Mouse (Mus musculus): ENCODE results near the gene Oser1.
"Not testable (repeated sequence)": the region's sequence is repeated elsewhere in the genome, so short reads cannot be mapped to it uniquely, and the experiment has no call there.

Oser1 gene

GRCm38 (mm10) chr2:163444017-163444416, 19.5 kb upstream of the Oser1 start:
- no peak for DNase-seq (ENCODE audit: extremely low spot score, low read depth, low spot score)

GRCm38 (mm10) chr2:163443543-163443942, 19.0 kb upstream of the Oser1 start:
- DNase-seq (ENCODE audit: extremely low spot score, low read depth, low spot score), result no peak

- no peak for DNase-seq (ENCODE audit: extremely low spot score, low read depth, low spot score)
Observed at GRCm38 (mm10) chr2:163439488-163439887, 15.0 kb upstream of the Oser1 start.

DNA sequence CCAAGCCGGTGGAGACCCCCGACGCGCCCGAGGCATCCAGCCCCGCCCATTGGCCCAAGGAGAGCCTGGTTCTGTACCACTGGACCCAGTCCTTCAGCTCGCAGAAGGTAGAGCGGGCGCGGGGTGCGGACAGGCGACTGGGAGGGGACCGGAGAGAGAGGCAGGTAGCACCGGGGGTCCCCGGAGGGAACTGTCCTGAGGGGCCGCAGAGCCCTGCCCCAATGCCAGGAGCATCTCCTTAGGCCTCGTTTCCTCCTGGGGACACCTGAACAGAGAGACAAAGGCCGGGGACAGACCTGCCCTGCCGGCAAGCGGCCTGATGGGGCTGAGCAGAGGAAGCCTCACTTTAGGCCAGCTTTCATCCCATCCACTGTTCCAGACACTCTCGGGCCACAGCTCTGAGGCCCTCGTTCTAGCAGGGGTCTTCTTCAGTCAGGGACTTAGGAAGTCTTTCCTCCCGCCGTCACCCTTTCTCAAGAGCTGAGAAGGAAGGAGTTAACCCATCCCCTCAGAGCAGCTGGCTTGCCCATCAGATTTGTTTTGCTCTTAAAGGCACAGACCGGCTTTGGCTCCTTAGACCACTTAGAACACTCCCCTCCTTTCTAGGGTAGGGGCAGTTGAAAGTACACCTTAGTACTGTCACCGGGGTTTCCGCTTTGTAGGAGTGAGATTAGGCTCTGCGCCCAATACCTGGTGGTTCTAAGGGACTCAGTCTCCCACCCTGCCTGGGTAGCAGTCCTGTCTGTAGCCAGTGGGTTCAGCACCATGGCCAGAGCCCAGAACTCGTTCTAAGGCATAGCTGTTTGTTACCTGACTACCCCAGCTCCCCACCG, 14.3 kb upstream of the Oser1 start:
- peak; percentile 35 for DNase-seq (ENCODE audit: extremely low spot score, low read depth, low spot score)

- DNase-seq (ENCODE audit: extremely low spot score, low read depth, low spot score), result no peak
Observed at GRCm38 (mm10) chr2:163438246-163438618, 13.7 kb upstream of the Oser1 start, which contains the start of gene Gdap1l1. Gdap1l1 (plus strand) TSS chr2:163438476.

- no peak for DNase-seq (ENCODE audit: extremely low spot score, low read depth, low spot score)
Observed at GRCm38 (mm10) chr2:163437800-163438199, 13.3 kb upstream of the Oser1 start.

GRCm38 (mm10) chr2:163433971-163434370, 9.5 kb upstream of the Oser1 start:
- no peak for DNase-seq (ENCODE audit: extremely low spot score, low read depth, low spot score)

- DNase-seq (ENCODE audit: extremely low spot score, low read depth, low spot score), result no peak
Observed at GRCm38 (mm10) chr2:163431289-163431688, 6.8 kb upstream of the Oser1 start.

DNA sequence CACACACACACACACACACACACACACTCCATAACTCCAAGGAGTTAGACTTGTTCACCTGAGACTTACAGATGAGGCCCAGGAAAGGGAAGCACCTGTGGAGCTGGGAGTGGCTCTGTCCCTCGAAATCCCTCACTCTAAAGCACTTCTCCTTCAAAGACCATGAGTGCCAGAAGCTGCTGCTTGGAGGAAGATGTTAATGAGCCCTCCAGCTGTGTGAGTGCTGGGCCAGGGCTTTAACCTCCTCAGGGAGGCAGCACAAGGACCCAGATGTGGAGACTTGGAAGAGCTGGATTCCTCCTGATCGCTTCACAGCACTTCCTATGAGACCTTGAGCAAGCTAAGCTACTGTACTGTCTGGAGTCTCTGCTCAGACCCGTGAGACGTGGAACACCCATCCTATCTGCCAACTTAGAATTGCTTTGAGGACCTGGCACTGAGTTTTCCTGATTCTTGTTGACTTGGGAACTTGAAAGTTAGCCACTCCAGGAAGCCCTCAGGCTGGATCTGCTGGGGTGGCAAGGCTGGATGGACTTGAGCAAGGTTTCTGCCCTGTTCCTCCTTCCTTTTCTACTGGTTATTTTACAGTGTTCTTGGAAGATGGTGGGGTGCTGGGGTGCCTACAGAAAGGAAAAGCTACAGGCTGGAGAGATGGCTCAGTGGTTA, 4.0 kb upstream of the Oser1 start:
- DNase-seq (ENCODE audit: extremely low spot score, low read depth, low spot score), result no peak

DNA sequence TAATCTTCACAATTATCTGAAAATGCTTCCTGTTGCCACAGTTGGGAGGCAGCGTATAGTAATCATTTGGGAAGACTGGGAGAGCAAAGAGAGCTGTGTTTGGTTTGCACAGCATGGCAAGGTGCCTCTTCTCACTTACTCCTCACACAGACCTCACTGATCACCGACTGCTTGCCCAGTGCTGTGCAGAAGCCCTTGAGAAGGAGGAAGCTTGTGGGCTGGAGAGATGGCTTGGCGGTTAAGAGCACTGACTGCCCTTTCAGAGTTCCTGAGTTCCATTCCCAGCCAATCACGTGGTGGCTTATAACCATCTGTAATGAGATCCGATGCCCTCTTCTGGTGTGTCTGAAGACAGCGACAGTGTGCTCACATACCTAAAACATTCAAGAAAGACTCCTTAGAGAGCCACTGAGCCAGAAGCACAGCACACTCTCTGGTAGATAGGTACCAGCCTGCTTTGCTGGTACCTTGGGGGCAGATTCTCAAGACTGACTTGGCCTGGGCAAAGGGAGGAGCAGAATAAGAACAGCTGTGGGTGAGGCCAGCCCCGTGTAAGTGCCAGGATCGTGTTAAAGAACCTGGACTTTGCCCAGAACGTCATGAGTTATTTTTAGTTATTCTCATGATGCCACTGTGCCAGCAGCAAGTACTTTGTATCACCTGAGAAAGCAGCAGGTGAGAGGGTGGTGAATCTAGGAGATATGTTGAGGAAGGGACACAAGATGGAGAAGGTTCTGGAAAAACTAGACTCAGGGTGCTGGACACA, 1.4 kb downstream of the Oser1 start:
- DNase-seq (ENCODE audit: extremely low spot score, low read depth, low spot score), result no peak

- no peak for DNase-seq (ENCODE audit: extremely low spot score, low read depth, low spot score)
Observed at GRCm38 (mm10) chr2:163420366-163420886, 4.1 kb downstream of the Oser1 start.

GRCm38 (mm10) chr2:163419346-163420045, 5.0 kb downstream of the Oser1 start:
- peak; percentile 94 for DNase-seq (ENCODE audit: extremely low spot score, low read depth, low spot score)

DNA sequence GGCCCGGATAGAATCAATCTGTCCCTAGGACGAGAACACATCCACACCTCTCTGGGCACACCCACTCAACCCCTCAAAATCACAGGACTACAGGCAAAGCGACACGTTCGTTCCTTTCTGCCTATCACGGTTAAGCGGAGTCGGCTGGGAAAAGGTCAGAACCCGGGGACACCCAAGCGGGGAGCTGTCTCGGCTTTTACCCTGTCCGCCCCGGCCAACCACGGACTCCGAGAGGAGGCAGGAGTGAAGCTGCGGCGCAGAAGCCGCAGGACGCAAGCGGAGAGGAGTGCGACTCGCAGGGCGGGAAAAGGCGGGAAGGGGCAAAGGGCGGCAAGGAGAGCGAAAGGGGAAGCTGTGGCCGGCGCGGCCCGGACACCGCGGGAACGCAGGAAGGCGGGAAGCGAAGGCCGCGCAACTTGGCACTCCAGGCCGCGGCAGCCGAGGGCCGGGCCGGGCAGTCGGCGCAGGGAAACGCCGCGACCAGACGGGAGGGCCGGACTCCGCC, 5.6 kb downstream of the Oser1 start:
- DNase-seq (ENCODE audit: extremely low spot score, low read depth, low spot score), result no peak

DNA sequence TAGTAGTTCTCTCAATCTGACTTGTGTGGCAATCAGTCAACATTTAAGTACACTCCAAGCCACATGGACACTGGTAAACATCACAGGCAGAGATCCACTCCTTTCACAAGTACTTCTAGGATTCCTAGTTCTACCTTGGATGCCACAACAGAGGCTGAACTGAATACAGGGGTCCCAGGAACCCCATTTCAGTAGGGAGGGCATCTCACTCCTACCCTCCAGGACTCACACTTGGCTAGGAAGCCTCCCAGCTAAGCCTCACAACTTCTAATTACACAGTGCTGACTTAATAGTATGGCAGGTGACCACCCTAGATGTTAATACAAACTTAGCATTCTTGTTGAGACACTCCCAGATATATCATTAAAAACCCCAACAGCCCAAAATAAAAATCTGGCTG, 6.7 kb downstream of the Oser1 start:
- no peak for DNase-seq (ENCODE audit: extremely low spot score, low read depth, low spot score)

DNA sequence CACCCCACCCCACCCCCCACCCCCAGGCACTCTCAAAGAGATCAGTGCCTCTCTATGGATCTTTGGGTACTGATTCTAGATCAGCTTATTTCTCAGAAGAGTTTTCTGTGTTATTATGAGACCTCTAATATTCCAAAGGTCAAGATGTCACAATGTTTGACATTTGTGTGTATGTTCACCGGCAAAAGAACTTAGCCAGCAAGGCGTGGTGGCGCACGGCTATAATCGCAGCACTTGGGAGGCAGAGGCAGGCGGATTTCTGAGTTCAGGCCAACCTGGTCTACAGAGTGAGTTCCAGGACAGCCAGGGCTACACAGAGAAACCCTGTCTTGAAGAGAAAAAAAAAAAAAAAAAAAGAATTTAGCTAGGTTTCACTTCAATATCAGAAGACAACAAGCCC, 7.5 kb downstream of the Oser1 start:
- no peak for DNase-seq (ENCODE audit: extremely low spot score, low read depth, low spot score)

GRCm38 (mm10) chr2:163412846-163413590, 11.5 kb downstream of the Oser1 start:
- DNase-seq (ENCODE audit: extremely low spot score, low read depth, low spot score), result no peak

DNA sequence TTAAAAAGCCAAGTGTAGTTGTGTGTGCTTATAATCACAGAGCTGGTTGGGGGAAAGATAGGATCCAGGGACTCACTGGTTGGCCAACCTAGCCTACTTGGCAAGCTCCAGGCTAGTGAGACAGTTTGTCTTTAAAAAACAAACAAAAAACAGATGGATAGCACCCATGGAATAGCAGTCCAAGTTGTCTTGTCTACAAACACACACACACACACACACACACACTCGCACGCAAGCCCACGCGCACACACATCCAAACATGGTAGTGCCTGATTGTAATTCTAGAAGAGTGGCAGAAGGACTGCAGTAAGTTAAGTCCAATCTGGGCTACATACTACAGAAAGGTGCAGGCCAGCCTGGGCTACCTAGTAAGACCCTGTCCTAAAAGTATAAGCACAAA, 12.1 kb downstream of the Oser1 start:
- no peak for DNase-seq (ENCODE audit: extremely low spot score, low read depth, low spot score)

- no peak for DNase-seq (ENCODE audit: extremely low spot score, low read depth, low spot score)
Observed at GRCm38 (mm10) chr2:163411840-163412239, 12.7 kb downstream of the Oser1 start.

DNA sequence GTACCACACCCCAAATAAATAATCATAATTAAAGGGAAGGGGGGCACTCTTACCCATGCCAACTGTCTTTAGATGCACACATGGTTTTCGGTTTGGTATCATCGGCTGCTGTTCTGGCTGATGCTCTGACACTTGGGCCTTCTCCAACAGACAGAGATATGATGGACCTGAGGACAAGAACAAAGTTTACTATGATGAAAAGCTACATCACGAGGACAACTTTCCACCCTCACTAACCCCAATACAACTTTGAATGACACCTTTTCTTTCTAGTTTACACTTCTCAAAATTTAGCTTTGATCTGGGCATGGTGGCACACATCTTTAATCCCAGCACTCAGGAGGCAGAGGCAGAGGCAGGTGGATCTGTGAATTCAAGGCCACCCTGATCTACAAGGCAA, 13.2 kb downstream of the Oser1 start:
- DNase-seq (ENCODE audit: extremely low spot score, low read depth, low spot score), result not testable (repeated sequence)

DNA sequence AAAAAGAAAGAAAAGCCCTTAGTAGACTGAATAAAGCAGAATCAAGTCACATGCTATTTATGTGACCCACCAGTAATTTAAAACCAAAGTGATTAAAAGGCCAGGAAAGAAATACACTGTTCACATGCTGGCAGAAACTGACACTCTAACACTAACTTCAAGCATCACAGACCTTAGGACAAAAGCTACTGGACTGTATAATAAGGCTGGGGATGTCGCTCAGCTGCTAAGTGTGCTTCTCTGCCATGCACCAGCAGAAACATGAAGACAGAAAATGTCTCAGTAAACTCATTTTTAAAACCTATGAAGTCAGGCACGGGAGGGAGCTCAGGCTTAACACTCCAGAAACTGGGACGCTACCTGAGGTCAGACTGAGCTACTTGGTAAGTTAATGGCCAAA, 14.3 kb downstream of the Oser1 start:
- no peak for DNase-seq (ENCODE audit: extremely low spot score, low read depth, low spot score)

Measured in hindlimb bud, embryonic 11.5 days (tissue).